Mouse (Mus musculus) splenic B cell, adult 2 months (primary cell): ENCODE data around the gene Fam192a.
A peak's percentile ranks its signal among the peaks of the same experiment; 100 is the strongest.

Source experiments
- DNase-seq: peaks from one replicate; pipeline ENCODE4 v3.0.0-alpha.2; 2011; ENCODE audit warnings: low read depth, low spot score
- H3K27me3 ChIP-seq: 2 replicates; pipeline ENCODE4 v1.6.1; 2012; ENCODE audit warnings: mild to moderate bottlenecking, low read length, moderate library complexity, mixed read lengths; ENCODE audit not compliant: control insufficient read depth, poor library complexity, insufficient read depth, severe bottlenecking
- H3K36me3 ChIP-seq: 2 replicates; pipeline ENCODE4 v1.6.1; 2012; ENCODE audit warnings: mild to moderate bottlenecking, low read length, moderate library complexity, mixed read lengths; ENCODE audit not compliant: control insufficient read depth, poor library complexity, insufficient read depth, severe bottlenecking

Gene Fam192a

GRCm38 (mm10) chr8:94557281-94557680, 44.5 kb downstream of the Fam192a start:
- DNase-seq, result no peak
- no peaks in the 10 kb centered on the region for H3K36me3 ChIP-seq

GRCm38 (mm10) chr8:94552696-94553095, 49.1 kb downstream of the Fam192a start:
- Histone ChIP-seq H3K27me3 (no peaks in the 10 kb centered on the region), H3K36me3 (no peaks in the 10 kb centered on the region)
- no peak for DNase-seq

More at GRCm38 (mm10) chr8:94557281-94557680, 44.5 kb downstream of the Fam192a start:
- no peaks in the 10 kb centered on the region for H3K27me3 ChIP-seq

GRCm38 (mm10) chr8:94551471-94552422, 50.0 kb downstream of the Fam192a start:
- no peaks in the 10 kb centered on the region for H3K36me3 ChIP-seq
- DNase-seq, result peak; percentile 66
- no peaks in the 10 kb centered on the region for H3K27me3 ChIP-seq

- Histone ChIP-seq H3K36me3 (no peaks in the 10 kb centered on the region), H3K27me3 (no peaks in the 10 kb centered on the region)
- DNase-seq, result no peak
These were observed 51.8 kb downstream of the Fam192a start for GRCm38 (mm10) chr8:94549998-94550397.

- DNase-seq, result no peak
- no peaks in the 10 kb centered on the region for H3K36me3 ChIP-seq
- H3K27me3 ChIP-seq, result no peaks in the 10 kb centered on the region
These were observed 52.3 kb downstream of the Fam192a start for GRCm38 (mm10) chr8:94549482-94549881.

- H3K36me3 ChIP-seq, result no peaks in the 10 kb centered on the region
- no peak for DNase-seq
These were observed 52.8 kb downstream of the Fam192a start for GRCm38 (mm10) chr8:94549041-94549440.

GRCm38 (mm10) chr8:94543981-94544380, 57.8 kb downstream of the Fam192a start:
- no peak for DNase-seq
- Histone ChIP-seq H3K27me3 (no peaks in the 10 kb centered on the region), H3K36me3 (no peaks in the 10 kb centered on the region)

More at GRCm38 (mm10) chr8:94549041-94549440, 52.8 kb downstream of the Fam192a start:
- H3K27me3 ChIP-seq, result no peaks in the 10 kb centered on the region

GRCm38 (mm10) chr8:94540889-94541795, 60.7 kb downstream of the Fam192a start:
- peak; percentile 58 for DNase-seq
- Histone ChIP-seq H3K27me3 (no peaks in the 10 kb centered on the region; the same call in 1 of the 2 replicates), H3K36me3 (no peaks in the 10 kb centered on the region)

GRCm38 (mm10) chr8:94540025-94540424, 61.8 kb downstream of the Fam192a start:
- Histone ChIP-seq H3K36me3 (no peaks in the 10 kb centered on the region), H3K27me3 (no peaks in the 10 kb centered on the region; the same call in 1 of the 2 replicates)
- no peak for DNase-seq

- DNase-seq, result no peak
- Histone ChIP-seq H3K36me3 (no peaks in the 10 kb centered on the region), H3K27me3 (no peaks in the 10 kb centered on the region; the same call in 1 of the 2 replicates)
These were observed 64.3 kb downstream of the Fam192a start for GRCm38 (mm10) chr8:94537456-94537855.

- Histone ChIP-seq H3K36me3 (no peaks in the 10 kb centered on the region), H3K27me3 (no peaks in the 10 kb centered on the region; the same call in 1 of the 2 replicates)
- DNase-seq, result no peak
These were observed 66.2 kb downstream of the Fam192a start for GRCm38 (mm10) chr8:94535631-94536030.

- Histone ChIP-seq H3K27me3 (no peaks in the 10 kb centered on the region; the same call in 1 of the 2 replicates), H3K36me3 (no peaks in the 10 kb centered on the region)
- no peak for DNase-seq
These were observed 67.2 kb downstream of the Fam192a start for GRCm38 (mm10) chr8:94534612-94535011.

- no peaks in the 10 kb centered on the region for H3K36me3 ChIP-seq
- DNase-seq, result peak; percentile 47
- H3K27me3 ChIP-seq, result no peaks in the 10 kb centered on the region; the same call in 1 of the 2 replicates
These were observed 68.7 kb downstream of the Fam192a start, which contains the start of gene Cpne2 for GRCm38 (mm10) chr8:94532873-94533671. Gene Cpne2, plus strand, starts transcription at chr8:94532990.

- no peak for DNase-seq
- H3K27me3 ChIP-seq, result no peaks in the 10 kb centered on the region; the same call in 1 of the 2 replicates
- no peaks in the 10 kb centered on the region for H3K36me3 ChIP-seq
These were observed 69.3 kb downstream of the Fam192a start for GRCm38 (mm10) chr8:94532525-94532872.
